Mouse (Mus musculus): ENCODE measurements around the gene Dcaf15.

The Dcaf15 gene

GRCm38 (mm10) chr8:84103601-84104000 is 967 bp downstream of the Dcaf15 start:
- in situ Hi-C loops (cut with MboI; ENCODE audit: unreplicated experiment in 2 of 2): loop anchor here in 1 of 2 experiments (5.0 kb wide), 1 partner anchor 61 kb away; the partner anchor contains the start of genes Il27ra and Rln3

GRCm38 (mm10) chr8:84101476-84102270 is 2.9 kb downstream of the Dcaf15 start:
- in situ Hi-C loops (cut with MboI; ENCODE audit: unreplicated experiment in 2 of 2): loop anchor here in 1 of 2 experiments (5.0 kb wide), 1 partner anchor 59 kb away; the partner anchor contains the start of genes Il27ra and Rln3

GRCm38 (mm10) chr8:84098376-84098775 is 6.2 kb downstream of the Dcaf15 start:
- in situ Hi-C loops (cut with MboI; ENCODE audit: unreplicated experiment in 2 of 2): loop anchor here in 1 of 2 experiments (5.0 kb wide), 1 partner anchor 56 kb away; the partner anchor contains the start of genes Il27ra and Rln3

GRCm38 (mm10) chr8:84096061-84096460 is 8.5 kb downstream of the Dcaf15 start:
- in situ Hi-C loops (cut with MboI; ENCODE audit: unreplicated experiment in 2 of 2): loop anchor here in 1 of 2 experiments (5.0 kb wide), 1 partner anchor 54 kb away; the partner anchor contains the start of genes Il27ra and Rln3

GRCm38 (mm10) chr8:84090585-84090984 is 14.0 kb downstream of the Dcaf15 start:
- in situ Hi-C loops (cut with MboI; ENCODE audit: unreplicated experiment in 2 of 2): no loop called here

- in situ Hi-C loops (cut with MboI; ENCODE audit: unreplicated experiment in 2 of 2): no loop called here
Measured at GRCm38 (mm10) chr8:84089277-84089676, 15.3 kb downstream of the Dcaf15 start.

GRCm38 (mm10) chr8:84087821-84088220 is 16.7 kb downstream of the Dcaf15 start:
- in situ Hi-C loops (cut with MboI; ENCODE audit: unreplicated experiment in 2 of 2): no loop called here

GRCm38 (mm10) chr8:84087156-84087555 is 17.4 kb downstream of the Dcaf15 start:
- in situ Hi-C loops (cut with MboI; ENCODE audit: unreplicated experiment in 2 of 2): no loop called here

GRCm38 (mm10) chr8:84084341-84085115 is 20.0 kb downstream of the Dcaf15 start:
- in situ Hi-C loops (cut with MboI; ENCODE audit: unreplicated experiment in 2 of 2): no loop called here

GRCm38 (mm10) chr8:84083829-84084241 is 20.7 kb downstream of the Dcaf15 start:
- in situ Hi-C loops (cut with MboI; ENCODE audit: unreplicated experiment in 2 of 2): no loop called here

GRCm38 (mm10) chr8:84079206-84079605 is 25.4 kb downstream of the Dcaf15 start:
- in situ Hi-C loops (cut with MboI; ENCODE audit: unreplicated experiment in 2 of 2): no loop called here

GRCm38 (mm10) chr8:84076849-84077248 is 27.7 kb downstream of the Dcaf15 start:
- in situ Hi-C loops (cut with MboI; ENCODE audit: unreplicated experiment in 2 of 2): no loop called here

- in situ Hi-C loops (cut with MboI; ENCODE audit: unreplicated experiment in 2 of 2): no loop called here
Measured at GRCm38 (mm10) chr8:84076412-84076811, 28.2 kb downstream of the Dcaf15 start.

- in situ Hi-C loops (cut with MboI; ENCODE audit: unreplicated experiment in 2 of 2): no loop called here
Measured at GRCm38 (mm10) chr8:84073230-84073976, 31.2 kb downstream of the Dcaf15 start.

GRCm38 (mm10) chr8:84072321-84072720 is 32.2 kb downstream of the Dcaf15 start:
- in situ Hi-C loops (cut with MboI; ENCODE audit: unreplicated experiment in 2 of 2): no loop called here

- in situ Hi-C loops (cut with MboI; ENCODE audit: unreplicated experiment in 2 of 2): no loop called here
Measured at GRCm38 (mm10) chr8:84071921-84072320, 32.6 kb downstream of the Dcaf15 start.

- in situ Hi-C loops (cut with MboI; ENCODE audit: unreplicated experiment in 2 of 2): no loop called here
Measured at GRCm38 (mm10) chr8:84070667-84071066, 33.9 kb downstream of the Dcaf15 start.

GRCm38 (mm10) chr8:84070241-84070640 is 34.3 kb downstream of the Dcaf15 start:
- in situ Hi-C loops (cut with MboI; ENCODE audit: unreplicated experiment in 2 of 2): no loop called here

GRCm38 (mm10) chr8:84069750-84070149 is 34.8 kb downstream of the Dcaf15 start:
- in situ Hi-C loops (cut with MboI; ENCODE audit: unreplicated experiment in 2 of 2): no loop called here

GRCm38 (mm10) chr8:84069169-84069568 is 35.4 kb downstream of the Dcaf15 start:
- in situ Hi-C loops (cut with MboI; ENCODE audit: unreplicated experiment in 2 of 2): no loop called here

Measured in v-Abl transformed pro-B cells (cell line).